Mouse (Mus musculus): ENCODE results near the gene Trak2.
"Not testable (repeated sequence)": the region's sequence is repeated elsewhere in the genome, so short reads cannot be mapped to it uniquely, and the experiment has no call there.

The Trak2 gene

DNA sequence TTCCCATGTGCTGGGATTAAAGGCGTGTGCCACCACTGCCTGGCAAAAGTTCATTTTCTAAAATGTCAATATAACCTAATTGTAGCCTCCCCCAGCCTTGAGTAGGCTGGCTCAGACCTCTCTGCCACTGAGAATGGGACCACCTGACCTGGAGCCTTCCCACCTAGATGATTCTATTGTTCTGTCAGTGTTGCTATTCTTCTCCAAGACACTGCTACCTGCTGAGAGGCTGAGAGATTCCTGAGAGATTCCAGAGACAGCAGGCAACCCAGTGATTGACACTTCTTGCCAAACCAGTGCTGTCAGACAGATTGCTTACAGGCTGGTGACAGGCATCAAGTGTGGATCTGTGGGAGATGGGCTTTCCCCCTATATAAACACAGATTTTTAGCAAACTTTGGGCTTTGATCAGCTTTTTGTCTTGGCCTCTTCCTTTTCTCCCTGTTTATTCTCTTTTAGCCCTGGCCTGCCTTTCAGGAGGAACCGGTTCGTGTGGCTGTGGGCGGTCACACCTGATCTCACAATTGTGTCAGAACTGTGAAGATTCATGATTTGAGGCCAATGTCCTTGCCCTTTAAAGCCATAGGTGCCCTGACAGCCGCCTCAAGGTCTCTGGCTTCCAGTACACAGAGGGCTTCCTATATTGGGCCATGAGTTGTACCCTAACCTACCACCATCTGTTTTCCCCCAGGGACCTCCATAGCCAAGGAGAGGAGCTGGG is 83.2 kb downstream of the Trak2 start:
- peak; percentile 77 for DNase-seq (ENCODE audit: low read depth, low spot score)

DNA sequence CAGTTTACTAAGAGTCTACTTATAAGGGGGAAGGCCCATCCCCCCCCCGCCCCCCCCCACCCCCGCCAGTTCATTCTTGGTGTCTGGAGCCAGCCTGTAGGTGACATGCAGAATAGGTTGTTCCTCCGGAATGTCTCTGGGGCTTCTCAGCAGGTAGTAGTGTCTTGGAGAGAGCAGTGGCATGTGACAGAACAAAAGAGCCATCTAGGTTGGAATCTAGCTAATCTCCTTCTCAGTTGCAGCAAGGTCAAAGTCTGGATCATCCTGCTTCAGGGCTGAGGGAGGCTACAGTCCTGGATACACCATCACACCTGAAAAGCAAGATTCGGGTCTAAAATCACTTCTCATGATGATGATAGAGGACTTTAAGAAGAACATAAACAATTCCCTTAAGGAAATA is 87.6 kb downstream of the Trak2 start:
- DNase-seq (ENCODE audit: low read depth, low spot score): peak; percentile 64

DNA sequence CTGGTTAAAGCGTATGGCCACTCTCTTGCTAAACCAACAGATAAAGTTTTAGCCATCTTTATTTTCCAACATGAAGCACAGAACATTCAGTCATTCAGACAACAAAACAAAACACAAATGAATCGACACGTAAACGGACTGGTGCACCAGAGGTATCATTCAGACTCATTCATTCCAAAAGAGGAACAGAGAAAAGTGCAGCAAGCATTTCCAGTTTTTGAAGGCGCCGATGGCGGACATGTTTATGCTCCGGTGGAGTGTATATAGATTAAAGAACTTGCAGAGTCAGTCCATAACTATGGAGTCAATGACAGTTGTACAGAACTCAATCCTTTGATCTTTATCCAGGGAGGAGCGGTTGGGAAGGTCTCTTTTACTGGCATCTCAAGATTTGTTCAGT is 90.0 kb downstream of the Trak2 start:
- DNase-seq (ENCODE audit: low read depth, low spot score): not testable (repeated sequence)

DNA sequence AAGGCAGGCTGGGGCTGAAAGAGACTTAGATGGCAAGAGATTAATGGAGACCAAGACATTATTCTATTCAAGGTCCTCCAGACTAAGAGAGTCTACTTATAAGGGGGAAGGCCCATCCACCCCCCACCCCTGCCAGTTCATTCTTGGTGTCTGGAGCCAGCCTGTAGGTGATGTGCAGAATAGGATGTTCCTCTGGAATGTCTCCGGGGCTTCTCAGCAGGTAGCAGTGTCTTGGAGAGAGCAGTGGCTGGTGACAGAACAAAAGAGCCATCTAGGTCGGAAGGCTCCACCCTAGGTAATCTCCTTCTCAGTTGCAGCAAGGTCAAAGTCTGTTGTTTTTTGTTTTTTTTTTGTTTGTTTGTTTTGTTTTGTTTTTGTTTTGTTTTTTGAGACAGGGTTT is 93.9 kb downstream of the Trak2 start:
- peak; percentile 67 for DNase-seq (ENCODE audit: low read depth, low spot score)

DNA sequence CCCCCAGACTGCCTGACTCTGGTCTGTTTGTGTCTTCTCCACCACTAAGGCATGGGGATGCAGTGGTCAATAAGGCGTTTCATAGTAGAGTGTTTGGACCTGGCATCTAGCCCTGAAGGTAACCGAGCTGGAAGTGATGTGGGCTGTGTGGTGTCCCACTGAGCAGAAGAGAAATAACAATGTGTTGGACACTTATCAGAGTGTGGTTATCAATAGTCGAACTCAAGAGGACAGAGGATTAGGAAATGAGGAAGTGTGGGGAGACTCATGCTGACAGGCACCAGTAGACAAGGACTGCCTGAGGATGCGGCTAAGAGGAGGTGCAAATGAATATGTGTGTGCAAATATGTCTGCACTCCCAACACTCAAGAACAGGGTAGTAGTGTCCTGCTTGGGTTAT is 96.7 kb downstream of the Trak2 start:
- DNase-seq (ENCODE audit: low read depth, low spot score): not testable (repeated sequence)

DNA sequence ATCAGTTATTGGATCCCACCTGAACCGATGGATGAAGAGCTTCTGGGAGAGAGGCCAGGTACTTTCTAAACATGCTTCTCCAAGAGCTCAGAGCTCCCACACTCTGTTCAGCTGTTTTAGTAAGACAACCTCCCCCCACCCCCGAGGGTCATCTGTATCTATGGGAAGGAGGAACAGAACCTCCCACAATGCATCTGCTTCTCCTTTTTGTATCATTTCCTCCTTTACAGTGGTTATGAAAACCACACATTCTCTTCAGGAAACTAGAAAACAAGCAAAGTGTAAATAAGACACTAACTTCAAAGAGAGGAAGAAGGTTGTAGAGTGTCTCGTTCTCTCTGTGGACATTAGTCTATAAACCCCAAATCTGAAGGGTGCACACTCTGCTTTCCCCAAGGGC is 112.6 kb downstream of the Trak2 start:
- DNase-seq (ENCODE audit: low read depth, low spot score): not testable (repeated sequence)

DNA sequence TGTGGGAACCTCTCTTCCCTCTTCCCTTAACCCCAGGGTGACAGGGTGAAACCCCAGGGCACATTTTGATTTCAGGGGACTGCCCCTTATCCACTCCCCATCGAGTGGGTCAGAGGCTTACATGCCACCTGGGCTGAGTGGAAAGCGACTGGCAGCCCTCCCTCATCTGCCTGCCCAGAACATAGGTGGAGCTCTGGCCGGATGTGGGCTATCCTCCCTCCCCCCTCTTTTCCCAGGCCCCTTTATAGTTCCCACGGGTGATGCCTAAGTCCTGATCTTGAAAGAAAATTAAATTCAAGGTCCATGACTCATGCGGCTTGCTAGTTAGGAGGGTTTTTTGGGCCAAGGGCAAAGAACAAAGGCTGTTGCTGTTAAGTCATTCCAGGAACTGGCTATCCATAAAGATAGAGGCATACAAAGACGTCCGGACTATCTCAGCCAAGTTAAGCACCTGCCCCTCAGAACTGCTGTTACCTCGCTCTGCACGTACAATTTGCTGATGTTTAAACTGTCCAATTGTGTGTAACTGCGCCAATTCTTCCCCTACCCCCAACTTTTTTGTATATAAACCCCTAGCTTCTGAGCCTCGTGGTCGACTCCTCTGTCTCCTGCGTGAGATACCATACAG is 113.4 kb downstream of the Trak2 start:
- DNase-seq (ENCODE audit: low read depth, low spot score): not testable (repeated sequence)

DNA sequence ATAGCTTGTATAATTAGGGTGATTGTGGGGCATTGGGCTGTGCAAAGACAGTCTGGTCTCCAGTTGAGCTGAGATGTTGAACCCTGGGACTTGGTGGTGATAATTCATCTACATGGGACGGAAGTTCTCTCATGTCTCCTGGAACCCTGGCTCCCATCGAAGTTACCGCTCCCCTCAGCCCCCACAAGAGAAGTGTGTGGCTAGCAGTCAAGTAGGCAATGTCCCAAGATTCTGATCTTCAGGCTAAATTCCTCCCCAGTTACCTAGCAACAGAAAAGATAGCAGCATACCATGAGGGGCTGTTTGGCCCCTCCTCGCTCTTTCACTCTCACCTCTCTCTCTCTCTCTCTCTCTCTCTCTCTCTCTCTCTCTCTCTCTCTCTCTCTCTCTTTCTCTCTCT is 114.1 kb downstream of the Trak2 start:
- DNase-seq (ENCODE audit: low read depth, low spot score): not testable (repeated sequence)

DNA sequence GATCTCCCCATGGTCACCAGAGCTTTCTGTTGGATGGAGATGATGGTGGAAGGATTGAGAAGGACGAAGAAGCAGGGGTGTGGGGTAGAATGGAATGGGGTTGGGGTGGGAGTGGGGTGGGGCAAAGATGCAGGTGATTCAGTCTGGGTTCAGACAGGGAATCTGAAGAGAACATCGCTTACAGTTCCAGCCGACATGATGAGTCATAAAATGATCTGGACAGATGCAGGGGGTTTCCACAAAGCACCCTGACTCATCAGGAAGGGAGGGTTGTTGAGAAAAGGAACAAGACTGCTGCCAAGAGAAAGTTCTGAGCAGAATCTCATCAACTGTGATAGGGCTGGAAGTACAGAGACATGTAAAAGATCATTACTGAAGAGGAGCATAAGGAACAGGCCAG is 116.4 kb downstream of the Trak2 start:
- not testable (repeated sequence) for DNase-seq (ENCODE audit: low read depth, low spot score)

Measured in ES-CJ7 (cell line).